Mouse (Mus musculus): Measurements from ENCODE around the gene Rnase12. TPM values are rescaled to one million over a fixed set of nuclear protein-coding genes. Genes with fewer than 3 reads are reported as not detected.

Gene Rnase12
- total RNA-seq (2014; rRNA removed) (0.27 TPM in 1 of 2 replicates, not detected in the other), polyA plus RNA-seq (2012; rRNA removed) (not detected in 2 replicates)

- DNase-seq (ENCODE audit: extremely low read depth, low read depth, low spot score), result no peak
- no peak within 1 kb of the TSS for H3K27ac ChIP-seq (replicated peaks; ENCODE audit: insufficient read depth, low read depth, low read length)
- no peak within 1 kb of the TSS for H3K9ac ChIP-seq (ENCODE audit: low read depth, low read length)
- no peaks in the 10 kb centered on the region for H3K79me2 ChIP-seq (ENCODE audit: control insufficient read depth, insufficient read depth, low read length)
- no peaks in the 10 kb centered on the region; the same call in 1 of the 2 replicates for H3K4me1 ChIP-seq (ENCODE audit: control insufficient read depth, insufficient read depth, low read length)
- no peak within 1 kb of the TSS for H3K4me3 ChIP-seq (ENCODE audit: insufficient read depth, low read depth, low read length)
- TF ChIP-seq POLR2A (IDR thresholded peaks at IDR 0.05; ENCODE audit: extremely low read depth, insufficient read depth, low read length) (no peak), CTCF (IDR thresholded peaks at IDR 0.05; ENCODE audit: low read depth, low read length) (no peak)
- no peaks in the 10 kb centered on the region for H3K27me3 ChIP-seq (ENCODE audit: control insufficient read depth, insufficient read depth, low read length)
- no peaks in the 10 kb centered on the region for H3K36me3 ChIP-seq (ENCODE audit: control insufficient read depth, insufficient read depth, low read length)
- 69% methylated on average over 9 of the region's 9 CpGs for WGBS
Measured at GRCm38 (mm10) chr14:51057401-51057831, at the start of gene Rnase12. Rnase12 (minus strand) TSS chr14:51057661.

GRCm38 (mm10) chr14:51106449-51106967 lies 49.0 kb upstream of the Rnase12 start:
- TF ChIP-seq POLR2A (IDR thresholded peaks at IDR 0.05; ENCODE audit: extremely low read depth, insufficient read depth, low read length), result no peak
- no peak for TF ChIP-seq CTCF (IDR thresholded peaks at IDR 0.05; ENCODE audit: low read depth, low read length)
- peak; percentile 85 for DNase-seq (ENCODE audit: extremely low read depth, low read depth, low spot score)
- Histone ChIP-seq H3K27me3 (ENCODE audit: control insufficient read depth, insufficient read depth, low read length) (no peaks in the 10 kb centered on the region), H3K36me3 (ENCODE audit: control insufficient read depth, insufficient read depth, low read length) (peaks cover 19% of the 10 kb centered on the region), H3K4me3 (ENCODE audit: insufficient read depth, low read depth, low read length) (no peak overlapping the region), H3K27ac (replicated peaks; ENCODE audit: insufficient read depth, low read depth, low read length) (no peak overlapping the region), H3K4me1 (ENCODE audit: control insufficient read depth, insufficient read depth, low read length) (peaks cover 4% of the 10 kb centered on the region; the same call in 1 of the 2 replicates), H3K9ac (ENCODE audit: low read depth, low read length) (no peak overlapping the region), H3K79me2 (ENCODE audit: control insufficient read depth, insufficient read depth, low read length) (no peaks in the 10 kb centered on the region)

- H3K36me3 ChIP-seq (ENCODE audit: control insufficient read depth, insufficient read depth, low read length), result peaks cover 26% of the 10 kb centered on the region
- WGBS, result 69% methylated on average over 2 of the region's 2 CpGs
- H3K4me3 ChIP-seq (ENCODE audit: insufficient read depth, low read depth, low read length), result no peak overlapping the region
- TF ChIP-seq POLR2A (IDR thresholded peaks at IDR 0.05; ENCODE audit: extremely low read depth, insufficient read depth, low read length) (no peak), CTCF (IDR thresholded peaks at IDR 0.05; ENCODE audit: low read depth, low read length) (no peak)
- H3K27me3 ChIP-seq (ENCODE audit: control insufficient read depth, insufficient read depth, low read length), result no peaks in the 10 kb centered on the region
- DNase-seq (ENCODE audit: extremely low read depth, low read depth, low spot score), result peak; percentile 28
- no peak overlapping the region for H3K9ac ChIP-seq (ENCODE audit: low read depth, low read length)
- no peak overlapping the region for H3K27ac ChIP-seq (replicated peaks; ENCODE audit: insufficient read depth, low read depth, low read length)
- H3K4me1 ChIP-seq (ENCODE audit: control insufficient read depth, insufficient read depth, low read length), result peaks cover 4% of the 10 kb centered on the region; the same call in 1 of the 2 replicates
- H3K79me2 ChIP-seq (ENCODE audit: control insufficient read depth, insufficient read depth, low read length), result no peaks in the 10 kb centered on the region
Measured at GRCm38 (mm10) chr14:51104366-51104765, 46.9 kb upstream of the Rnase12 start.

GRCm38 (mm10) chr14:51103217-51103616 lies 45.8 kb upstream of the Rnase12 start:
- Histone ChIP-seq H3K4me3 (ENCODE audit: insufficient read depth, low read depth, low read length) (no peak overlapping the region), H3K4me1 (ENCODE audit: control insufficient read depth, insufficient read depth, low read length) (peaks cover 6% of the 10 kb centered on the region; the same call in 1 of the 2 replicates), H3K9ac (ENCODE audit: low read depth, low read length) (no peak overlapping the region), H3K79me2 (ENCODE audit: control insufficient read depth, insufficient read depth, low read length) (no peaks in the 10 kb centered on the region), H3K27me3 (ENCODE audit: control insufficient read depth, insufficient read depth, low read length) (no peaks in the 10 kb centered on the region), H3K36me3 (ENCODE audit: control insufficient read depth, insufficient read depth, low read length) (peaks cover 28% of the 10 kb centered on the region), H3K27ac (replicated peaks; ENCODE audit: insufficient read depth, low read depth, low read length) (no peak overlapping the region)
- WGBS, result 73% methylated on average over 3 of the region's 3 CpGs
- TF ChIP-seq CTCF (IDR thresholded peaks at IDR 0.05; ENCODE audit: low read depth, low read length) (peak; percentile 73), POLR2A (IDR thresholded peaks at IDR 0.05; ENCODE audit: extremely low read depth, insufficient read depth, low read length) (no peak)
- DNase-seq (ENCODE audit: extremely low read depth, low read depth, low spot score), result peak; percentile 53

GRCm38 (mm10) chr14:51101284-51101683 lies 43.8 kb upstream of the Rnase12 start:
- H3K9ac ChIP-seq (ENCODE audit: low read depth, low read length), result no peak overlapping the region
- TF ChIP-seq POLR2A (IDR thresholded peaks at IDR 0.05; ENCODE audit: extremely low read depth, insufficient read depth, low read length) (no peak), CTCF (IDR thresholded peaks at IDR 0.05; ENCODE audit: low read depth, low read length) (no peak)
- peak; percentile 79 for DNase-seq (ENCODE audit: extremely low read depth, low read depth, low spot score)
- no peak overlapping the region for H3K27ac ChIP-seq (replicated peaks; ENCODE audit: insufficient read depth, low read depth, low read length)
- H3K79me2 ChIP-seq (ENCODE audit: control insufficient read depth, insufficient read depth, low read length), result peaks cover 5% of the 10 kb centered on the region; the same call in 1 of the 2 replicates
- H3K4me3 ChIP-seq (ENCODE audit: insufficient read depth, low read depth, low read length), result no peak overlapping the region
- H3K4me1 ChIP-seq (ENCODE audit: control insufficient read depth, insufficient read depth, low read length), result peaks cover 6% of the 10 kb centered on the region; the same call in 1 of the 2 replicates
- peaks cover 28% of the 10 kb centered on the region for H3K36me3 ChIP-seq (ENCODE audit: control insufficient read depth, insufficient read depth, low read length)
- H3K27me3 ChIP-seq (ENCODE audit: control insufficient read depth, insufficient read depth, low read length), result no peaks in the 10 kb centered on the region
- WGBS, result 24% methylated on average over 9 of the region's 9 CpGs

- H3K79me2 ChIP-seq (ENCODE audit: control insufficient read depth, insufficient read depth, low read length), result peaks cover 5% of the 10 kb centered on the region; the same call in 1 of the 2 replicates
- H3K27ac ChIP-seq (replicated peaks; ENCODE audit: insufficient read depth, low read depth, low read length), result no peak overlapping the region
- 64% methylated on average over 11 of the region's 11 CpGs for WGBS
- H3K4me3 ChIP-seq (ENCODE audit: insufficient read depth, low read depth, low read length), result peak overlapping the region; percentile 3; the same call in 1 of the 2 replicates
- H3K9ac ChIP-seq (ENCODE audit: low read depth, low read length), result no peak overlapping the region
- peak; percentile 52 for DNase-seq (ENCODE audit: extremely low read depth, low read depth, low spot score)
- H3K27me3 ChIP-seq (ENCODE audit: control insufficient read depth, insufficient read depth, low read length), result no peaks in the 10 kb centered on the region
- peaks cover 17% of the 10 kb centered on the region for H3K4me1 ChIP-seq (ENCODE audit: control insufficient read depth, insufficient read depth, low read length)
- TF ChIP-seq CTCF (IDR thresholded peaks at IDR 0.05; ENCODE audit: low read depth, low read length) (no peak), POLR2A (IDR thresholded peaks at IDR 0.05; ENCODE audit: extremely low read depth, insufficient read depth, low read length) (no peak)
- H3K36me3 ChIP-seq (ENCODE audit: control insufficient read depth, insufficient read depth, low read length), result peaks cover 15% of the 10 kb centered on the region; the same call in 1 of the 2 replicates
Measured at GRCm38 (mm10) chr14:51098921-51099320, 41.5 kb upstream of the Rnase12 start.
